16 mouse cellular contexts compared by ENCODE assay signal in the genomic region with DNA sequence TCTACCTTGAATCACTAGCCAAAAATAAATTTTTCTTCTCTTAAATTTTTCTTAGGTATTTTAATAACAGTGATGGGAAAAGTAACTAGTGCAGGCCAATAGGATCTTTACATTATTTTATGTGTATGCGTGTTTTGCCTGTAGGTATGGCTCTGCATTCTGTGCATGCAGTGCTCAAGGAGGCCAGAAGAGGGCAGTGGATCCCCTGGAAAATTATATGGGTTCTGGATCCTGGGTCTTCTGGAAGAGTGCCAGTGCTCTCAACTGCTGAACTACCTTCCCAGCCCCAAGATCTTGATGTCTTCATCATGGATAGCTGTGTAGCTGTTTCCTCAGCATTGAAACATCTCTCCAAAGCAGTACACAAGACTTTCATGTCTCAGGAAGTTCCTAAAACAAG. TPM values are rescaled to one million over a fixed set of nuclear protein-coding genes. Genes with fewer than 3 reads are reported as not detected.
DNase-seq lines count a peak whose midpoint lies in the region; ATAC-seq and TF ChIP-seq lines count a peak whose summit lies in the region.
"Had no signal": no experiment of that assay in that cellular context is flagged by ENCODE, and none has a peak within 500 bp of the region (broad histone marks: within the 10 kb centered on the region; RNA-seq: fewer than 3 reads in every experiment).

No protein-coding gene starts in this region.

- H3K27ac ChIP-seq in gastrocnemius, adult 2 months: no peak overlapping the region
- no peak overlapping the region for H3K27ac ChIP-seq in lung, postnatal 0 days (ENCODE audit: low read length)
- H3K27ac ChIP-seq in ES-Bruce4 (ENCODE audit: insufficient read depth, low read length): no peak overlapping the region
- no peak overlapping the region for H3K27ac ChIP-seq in neural tube, embryonic 15.5 days (replicated peaks)

- no peak for TF ChIP-seq EP300 in lung, postnatal 0 days (IDR thresholded peaks at IDR 0.05)
- TF ChIP-seq EP300 in ES-Bruce4 (IDR thresholded peaks at IDR 0.05; ENCODE audit: insufficient read depth, low read depth, low read length): no peak

- H3K4me3 ChIP-seq in gastrocnemius, adult 2 months: no peak overlapping the region
- no peak overlapping the region for H3K4me3 ChIP-seq in lung, postnatal 0 days (ENCODE audit: low read depth, low read length)
- H3K4me3 ChIP-seq in ES-Bruce4 (ENCODE audit: low read depth, low read length): no peak overlapping the region
- no peak overlapping the region for H3K4me3 ChIP-seq in neural tube, embryonic 15.5 days (replicated peaks)

- no peak for ATAC-seq in lung, postnatal 0 days
- ATAC-seq in neural tube, embryonic 15.5 days (ENCODE audit: low FRiP score): no peak
- ATAC-seq: forebrain, embryonic 14.5 days had no signal

- TF ChIP-seq POLR2A in ES-Bruce4 (IDR thresholded peaks at IDR 0.05; ENCODE audit: insufficient read depth, low read length): no peak

- H3K9ac ChIP-seq in lung, postnatal 0 days (replicated peaks; ENCODE audit: low read depth): no peak overlapping the region
- no peak overlapping the region for H3K9ac ChIP-seq in ES-Bruce4 (ENCODE audit: low read depth, poor library complexity, severe bottlenecking)
- no peak overlapping the region for H3K9ac ChIP-seq in neural tube, embryonic 15.5 days (replicated peaks)

- WGBS in lung, postnatal 0 days: 97% methylated on average over 1 of the region's 1 CpGs
- 97% methylated on average over 1 of the region's 1 CpGs for WGBS in neural tube, embryonic 15.5 days

- DNase-seq in gastrocnemius, adult 2 months: no peak
- no peak for DNase-seq in gastrocnemius, postnatal 4 days (ENCODE audit: low spot score in 2 of 2)
- no peak for DNase-seq in lung, postnatal 0 days (ENCODE audit: low spot score)
- no peak for DNase-seq in lung, postnatal 36 days
- DNase-seq in retina, postnatal 1 day: peak; percentile 28
- no peak for DNase-seq in c-Kit-positive CD71-positive TER-119-positive erythroid progenitor cells, embryonic 14.5 days (ENCODE audit: low spot score)
- DNase-seq: adrenal gland, adult 8-10 months; cerebellum, adult 18-20 months; gastrocnemius, postnatal 25 days; heart, postnatal 10 days; kidney, adult 8-10 months had no signal

- intact Hi-C loops in gastrocnemius, adult 2 months (cut with DNase I): loop anchor here (10.0 kb wide), 1 partner anchor 57 kb away; a partner anchor contains a TSS

- H3K4me2 ChIP-seq in lung, postnatal 0 days (replicated peaks; ENCODE audit: low read depth, low read length): no peak overlapping the region
- no peak overlapping the region for H3K4me2 ChIP-seq in neural tube, embryonic 15.5 days

- peak; percentile 46 for TF ChIP-seq CTCF in gastrocnemius, adult 2 months (IDR thresholded peaks at IDR 0.05)
- TF ChIP-seq CTCF in lung, postnatal 0 days (IDR thresholded peaks at IDR 0.05): peak; percentile 48
- peak; percentile 52 for TF ChIP-seq CTCF in ES-Bruce4 (IDR thresholded peaks at IDR 0.05; ENCODE audit: low read depth, low read length)

- H3K9me3 ChIP-seq in lung, postnatal 0 days (ENCODE audit: low read length): no peaks in the 10 kb centered on the region
- H3K9me3 ChIP-seq in ES-Bruce4 (replicated peaks; ENCODE audit: control insufficient read depth, insufficient read depth, low read length, poor library complexity, severe bottlenecking): no peaks in the 10 kb centered on the region
- no peaks in the 10 kb centered on the region for H3K9me3 ChIP-seq in neural tube, embryonic 15.5 days (replicated peaks)

- no peaks in the 10 kb centered on the region for H3K4me1 ChIP-seq in lung, postnatal 0 days (ENCODE audit: insufficient read depth, low read depth, low read length)
- peaks cover 2% of the 10 kb centered on the region for H3K4me1 ChIP-seq in ES-Bruce4 (ENCODE audit: control insufficient read depth, insufficient read depth, low read length)
- no peaks in the 10 kb centered on the region for H3K4me1 ChIP-seq in neural tube, embryonic 15.5 days

- no peaks in the 10 kb centered on the region for H3K36me3 ChIP-seq in lung, postnatal 0 days (ENCODE audit: insufficient read depth, low read length)
- H3K36me3 ChIP-seq in ES-Bruce4 (ENCODE audit: control insufficient read depth, insufficient read depth, low read length, poor library complexity, severe bottlenecking): no peaks in the 10 kb centered on the region
- no peaks in the 10 kb centered on the region for H3K36me3 ChIP-seq in neural tube, embryonic 15.5 days

- H3K27me3 ChIP-seq in lung, postnatal 0 days (replicated peaks; ENCODE audit: insufficient read depth, low read length): no peaks in the 10 kb centered on the region
- no peaks in the 10 kb centered on the region for H3K27me3 ChIP-seq in ES-Bruce4 (ENCODE audit: control insufficient read depth, insufficient read depth, low read length, poor library complexity, severe bottlenecking)
- H3K27me3 ChIP-seq in neural tube, embryonic 15.5 days (replicated peaks): no peaks in the 10 kb centered on the region

RNA-seq across cellular contexts. Expression of a gene that starts 7.9 kb away (rescaled TPM):
- total RNA-seq in gastrocnemius, adult 2 months (2021): not detected
- total RNA-seq in gastrocnemius, postnatal 4 days (2021): not detected
- polyA plus RNA-seq in lung, postnatal 0 days (2015; fragmentation: Nextera tagmentation; extraction: Ambion mirVana): 0.66 TPM in 1 of 2 replicates, not detected in the other
- polyA plus RNA-seq in ES-Bruce4 (2011; ENCODE audit: insufficient read depth, insufficient read length, low read depth, missing spikeins): not detected in 2 replicates
- not detected in 2 replicates for polyA plus RNA-seq in neural tube, embryonic 15.5 days (2015; fragmentation: Nextera tagmentation; extraction: Ambion mirVana)
- total RNA-seq: adrenal gland, adult 8-10 months; gastrocnemius, postnatal 25 days; heart, postnatal 10 days; layer of hippocampus, postnatal 25 days; liver, adult 2 months had no signal
- polyA plus RNA-seq: forebrain, embryonic 14.5 days; liver, adult 2 months had no signal

RNA-seq across cellular contexts. Expression of a gene that starts 19.5 kb away (rescaled TPM):
- not detected for total RNA-seq in gastrocnemius, adult 2 months (2021)
- total RNA-seq in gastrocnemius, postnatal 4 days (2021): not detected
- not detected in 2 replicates for polyA plus RNA-seq in lung, postnatal 0 days (2015; fragmentation: Nextera tagmentation; extraction: Ambion mirVana)
- 5.1 TPM in 1 of 2 replicates, not detected in the other for polyA plus RNA-seq in ES-Bruce4 (2011; ENCODE audit: insufficient read depth, insufficient read length, low read depth, missing spikeins)
- polyA plus RNA-seq in neural tube, embryonic 15.5 days (2015; fragmentation: Nextera tagmentation; extraction: Ambion mirVana): not detected in 2 replicates
- total RNA-seq: adrenal gland, adult 8-10 months; gastrocnemius, postnatal 25 days; heart, postnatal 10 days; layer of hippocampus, postnatal 25 days; liver, adult 2 months had no signal
- polyA plus RNA-seq: forebrain, embryonic 14.5 days; liver, adult 2 months had no signal

RNA-seq across cellular contexts. Expression of a gene that starts 21.4 kb away (rescaled TPM):
- total RNA-seq in gastrocnemius, adult 2 months (2021): 10 to 100 TPM in 1 of 2 experiments, 1 to 10 TPM in 1; 9.5 to 17.4 TPM
- 10 to 100 TPM; 15.7 to 17.2 TPM for total RNA-seq in gastrocnemius, postnatal 4 days (2021)
- 18.4 and 24.3 TPM in 2 replicates for polyA plus RNA-seq in lung, postnatal 0 days (2015; fragmentation: Nextera tagmentation; extraction: Ambion mirVana)
- 11.0 and 15.5 TPM in 2 replicates for polyA plus RNA-seq in ES-Bruce4 (2011; ENCODE audit: insufficient read depth, insufficient read length, low read depth, missing spikeins)
- 1.2 and 10.7 TPM in 2 replicates for polyA plus RNA-seq in neural tube, embryonic 15.5 days (2015; fragmentation: Nextera tagmentation; extraction: Ambion mirVana)

RNA-seq across cellular contexts. Expression of a gene that starts 21.8 kb away (rescaled TPM):
- total RNA-seq in gastrocnemius, adult 2 months (2021): not detected
- 1 to 10 TPM; 1.4 to 2.3 TPM for total RNA-seq in gastrocnemius, postnatal 4 days (2021)
- 1.1 and 2.1 TPM in 2 replicates for polyA plus RNA-seq in lung, postnatal 0 days (2015; fragmentation: Nextera tagmentation; extraction: Ambion mirVana)
- 1.5 and 2.5 TPM in 2 replicates for polyA plus RNA-seq in ES-Bruce4 (2011; ENCODE audit: insufficient read depth, insufficient read length, low read depth, missing spikeins)
- 1.1 and 4.3 TPM in 2 replicates for polyA plus RNA-seq in neural tube, embryonic 15.5 days (2015; fragmentation: Nextera tagmentation; extraction: Ambion mirVana)
- total RNA-seq: adrenal gland, adult 8-10 months; gastrocnemius, postnatal 25 days; heart, postnatal 10 days; liver, adult 2 months had no signal
- polyA plus RNA-seq: forebrain, embryonic 14.5 days; liver, adult 2 months had no signal

RNA-seq across cellular contexts. Expression of a gene that starts 26.2 kb away (rescaled TPM):
- 1 to 10 TPM in 1 of 2 experiments, not detected in 1; 2.7 TPM for total RNA-seq in gastrocnemius, adult 2 months (2021)
- not detected for total RNA-seq in gastrocnemius, postnatal 4 days (2021)
- polyA plus RNA-seq in lung, postnatal 0 days (2015; fragmentation: Nextera tagmentation; extraction: Ambion mirVana): not detected in 2 replicates
- not detected in 2 replicates for polyA plus RNA-seq in ES-Bruce4 (2011; ENCODE audit: insufficient read depth, insufficient read length, low read depth, missing spikeins)
- not detected in 2 replicates for polyA plus RNA-seq in neural tube, embryonic 15.5 days (2015; fragmentation: Nextera tagmentation; extraction: Ambion mirVana)
- total RNA-seq: adrenal gland, adult 8-10 months; gastrocnemius, postnatal 25 days; heart, postnatal 10 days; layer of hippocampus, postnatal 25 days; liver, adult 2 months had no signal
- polyA plus RNA-seq: forebrain, embryonic 14.5 days; liver, adult 2 months had no signal
